Mouse (Mus musculus) heart, adult 2 months (tissue): ENCODE data around the gene Pmm2.
A peak's percentile ranks its signal among the peaks of the same experiment; 100 is the strongest.

ENCODE experiments used
- CTCF ChIP-seq: fragments of 200-600 bp; IDR thresholded peaks from 2 replicates; pipeline ENCODE4 v1.8.1; 2022; ENCODE audit warnings: antibody characterized with exemption, mild to moderate bottlenecking, moderate library complexity
- EP300 ChIP-seq: fragments of 200-500 bp; IDR thresholded peaks from 2 replicates; pipeline ENCODE4 v1.6.1; 2011; ENCODE audit warnings: low read depth, low read length, control low read depth; ENCODE audit not compliant: insufficient read depth
- POLR2A ChIP-seq: fragments of 200-500 bp; IDR thresholded peaks from 2 replicates; pipeline ENCODE4 v1.6.1; 2011; ENCODE audit warnings: mild to moderate bottlenecking, low read depth, low read length, control low read depth; ENCODE audit not compliant: insufficient read depth

DNA sequence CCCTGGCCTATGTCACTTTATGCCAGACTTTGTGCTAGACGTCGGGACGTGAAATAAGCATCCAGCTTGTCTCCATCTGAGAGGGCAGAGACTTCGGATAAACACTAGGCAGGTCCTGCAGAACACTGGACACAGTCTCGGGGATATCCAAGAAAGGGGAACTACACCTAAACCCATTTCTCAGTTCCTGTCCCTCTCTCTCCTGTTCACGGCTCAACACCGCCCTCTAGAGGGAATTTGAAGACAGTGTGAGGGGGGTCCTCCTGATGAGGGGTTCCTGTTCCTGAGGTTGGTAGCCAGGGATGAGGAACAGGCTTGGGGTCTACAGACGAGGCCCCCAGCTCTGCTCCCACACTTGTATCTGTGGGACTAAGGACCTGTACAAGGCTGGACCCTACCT lies 36.7 kb downstream of the Pmm2 start:
- TF ChIP-seq EP300 (peak; percentile 50; the same call in 1 of the 2 replicates), CTCF (peak; percentile 86), POLR2A (no peak)
